Mouse (Mus musculus) hindbrain, embryonic 13.5 days (tissue): Measurements from ENCODE around the gene Ywhab. TPM values are rescaled to one million over a fixed set of nuclear protein-coding genes. Genes with fewer than 3 reads are reported as not detected.
A peak's percentile ranks its signal among the peaks of the same experiment; 100 is the strongest.

Experiments
- ATAC-seq: fragments of 200-750 bp; cut with Nextera tagmentation; 2 replicates; pipeline ENCODE4 v1.8.0; 2017; ENCODE audit warnings: moderate TSS enrichment; ENCODE audit not compliant: low FRiP score
- H3K27ac ChIP-seq: fragments of 300-500 bp; sonication (generic); 2 replicates; pipeline ENCODE4 v1.5.1; 2015; ENCODE audit warnings: inconsistent platforms, mild to moderate bottlenecking, moderate library complexity
- H3K27me3 ChIP-seq: fragments of 300-500 bp; sonication (generic); 2 replicates; pipeline ENCODE4 v1.6.1; 2015; ENCODE audit warnings: mild to moderate bottlenecking, inconsistent platforms
- H3K36me3 ChIP-seq: fragments of 300-500 bp; sonication (generic); 2 replicates; pipeline ENCODE4 v1.6.1; 2015; ENCODE audit warnings: mild to moderate bottlenecking, inconsistent platforms
- H3K4me1 ChIP-seq: fragments of 300-500 bp; sonication (generic); replicated peaks from 2 replicates; pipeline ENCODE4 v1.6.1; 2015; ENCODE audit warnings: inconsistent platforms
- H3K4me2 ChIP-seq: fragments of 300-500 bp; sonication (generic); 2 replicates; pipeline ENCODE4 v1.6.1; 2015; ENCODE audit warnings: inconsistent platforms, mild to moderate bottlenecking, moderate library complexity
- H3K4me3 ChIP-seq: fragments of 300-500 bp; sonication (generic); 2 replicates; pipeline ENCODE4 v1.5.1; 2015; ENCODE audit warnings: mild to moderate bottlenecking, inconsistent platforms
- H3K9ac ChIP-seq: fragments of 300-500 bp; sonication (generic); 2 replicates; pipeline ENCODE4 v1.6.1; 2015; ENCODE audit warnings: mild to moderate bottlenecking, inconsistent platforms
- H3K9me3 ChIP-seq: fragments of 300-500 bp; sonication (generic); 2 replicates; pipeline ENCODE4 v1.6.1; 2016; ENCODE audit warnings: inconsistent platforms
- WGBS: fragments of 180-500 bp; shearing (Covaris S2); methylation state at CpG from one replicate; pipeline ENCODE4 v1.1.7; 2015; 5-methylcytosine and 5-hydroxymethylcytosine counted together
- polyA plus RNA-seq: library from polyadenylated mRNA; unstranded; fragments of >200 nt; fragmentation: Nextera tagmentation; extraction: Ambion mirVana; gene quantifications from 2 replicates; pipeline ENCODE4 v1.2.1, GENCODE M21; 2015

The Ywhab gene
- polyA plus RNA-seq, 1 experiment from 2014 or later = 434 TPM

GRCm38 (mm10) chr2:164010944-164011343 lies 16.2 kb downstream of the Ywhab start:
- Histone ChIP-seq H3K4me2 (no peak overlapping the region), H3K9ac (no peak overlapping the region), H3K27me3 (no peaks in the 10 kb centered on the region), H3K36me3 (peaks cover 44% of the 10 kb centered on the region), H3K27ac (no peak overlapping the region), H3K9me3 (no peaks in the 10 kb centered on the region), H3K4me3 (no peak overlapping the region), H3K4me1 (peaks cover 19% of the 10 kb centered on the region)
- no peak for ATAC-seq
- 94% methylated on average over 3 of the region's 3 CpGs for WGBS

DNA sequence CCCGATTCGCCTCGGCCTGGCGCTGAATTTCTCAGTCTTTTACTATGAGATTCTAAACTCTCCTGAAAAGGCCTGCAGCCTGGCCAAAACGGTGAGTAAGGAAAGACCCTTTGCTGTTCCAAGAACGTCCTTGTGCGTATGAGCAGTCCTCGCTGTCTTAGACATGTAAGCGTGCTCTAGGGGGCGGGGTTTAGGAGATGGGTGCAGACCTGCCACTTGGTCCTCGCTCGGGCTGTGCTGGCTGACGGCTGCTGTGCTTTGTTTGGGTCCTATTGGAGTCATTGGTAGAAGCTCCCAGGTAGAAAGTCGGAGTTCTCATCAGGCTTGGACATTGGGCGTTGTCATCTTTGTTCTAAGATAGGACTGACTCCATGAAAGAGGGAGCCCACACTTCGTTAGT lies 20.5 kb downstream of the Ywhab start:
- Histone ChIP-seq H3K4me1 (no peaks in the 10 kb centered on the region), H3K27ac (no peak overlapping the region), H3K4me3 (no peak overlapping the region), H3K9ac (no peak overlapping the region), H3K36me3 (peaks cover 87% of the 10 kb centered on the region), H3K9me3 (no peaks in the 10 kb centered on the region), H3K27me3 (no peaks in the 10 kb centered on the region), H3K4me2 (no peak overlapping the region)
- ATAC-seq = no peak
- 92% methylated on average over 16 of the region's 16 CpGs for WGBS

DNA sequence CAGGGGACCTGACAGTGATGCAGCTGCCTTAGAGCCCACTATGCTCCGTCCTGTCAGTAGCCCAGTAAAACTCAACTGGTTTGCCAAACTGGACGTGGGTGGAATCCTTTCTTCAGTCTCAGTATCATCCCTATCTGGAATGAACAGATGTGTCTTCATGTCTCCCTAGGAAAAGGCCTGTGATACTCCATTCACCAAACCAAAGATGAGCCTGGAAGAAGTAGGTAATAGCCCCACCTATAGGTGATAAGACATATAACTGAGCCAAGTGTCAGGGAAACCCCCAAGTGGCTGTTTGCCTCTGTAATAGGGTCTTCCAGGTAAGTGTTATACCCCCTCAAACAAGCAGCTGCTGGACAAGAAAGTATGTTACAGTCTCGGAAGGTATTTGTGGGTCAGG lies 24.1 kb downstream of the Ywhab start:
- Histone ChIP-seq H3K27me3 (no peaks in the 10 kb centered on the region), H3K9me3 (no peaks in the 10 kb centered on the region), H3K4me3 (no peak overlapping the region), H3K9ac (no peak overlapping the region), H3K36me3 (peaks cover 65% of the 10 kb centered on the region), H3K27ac (no peak overlapping the region), H3K4me1 (no peaks in the 10 kb centered on the region), H3K4me2 (no peak overlapping the region)
- WGBS = 89% methylated on average over 3 of the region's 3 CpGs
- no peak for ATAC-seq

- 91% methylated on average over 4 of the region's 4 CpGs for WGBS
- Histone ChIP-seq H3K36me3 (peaks cover 55% of the 10 kb centered on the region), H3K4me3 (no peak overlapping the region), H3K27ac (no peak overlapping the region), H3K9ac (no peak overlapping the region), H3K4me1 (no peaks in the 10 kb centered on the region), H3K9me3 (no peaks in the 10 kb centered on the region), H3K27me3 (no peaks in the 10 kb centered on the region), H3K4me2 (no peak overlapping the region)
- ATAC-seq = no peak
Observed at GRCm38 (mm10) chr2:164019943-164020342, 25.2 kb downstream of the Ywhab start.

DNA sequence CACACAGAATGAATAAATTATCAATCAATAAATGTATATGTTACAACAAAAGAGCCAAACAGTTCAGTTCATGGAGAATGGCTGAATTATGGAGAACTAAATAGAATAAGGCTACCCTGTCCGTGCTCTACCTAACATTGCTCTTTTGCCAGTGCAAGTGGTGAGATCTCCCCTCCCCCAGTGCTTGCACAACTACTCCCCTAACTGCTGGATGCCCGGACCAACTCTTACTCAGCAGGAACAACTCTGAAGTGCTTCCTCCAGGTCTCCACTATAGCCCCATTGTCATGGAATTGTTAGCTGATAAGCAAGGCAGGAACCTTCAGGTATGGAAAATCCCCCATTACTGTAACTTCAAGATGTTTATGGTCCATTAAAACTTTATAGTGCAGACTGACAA lies 27.3 kb downstream of the Ywhab start:
- Histone ChIP-seq H3K9me3 (no peaks in the 10 kb centered on the region), H3K4me1 (no peaks in the 10 kb centered on the region), H3K4me3 (no peak overlapping the region), H3K9ac (no peak overlapping the region), H3K4me2 (no peak overlapping the region), H3K36me3 (peaks cover 34% of the 10 kb centered on the region), H3K27ac (no peak overlapping the region), H3K27me3 (no peaks in the 10 kb centered on the region)
- ATAC-seq = no peak
- WGBS = 60% methylated on average over 2 of the region's 2 CpGs

DNA sequence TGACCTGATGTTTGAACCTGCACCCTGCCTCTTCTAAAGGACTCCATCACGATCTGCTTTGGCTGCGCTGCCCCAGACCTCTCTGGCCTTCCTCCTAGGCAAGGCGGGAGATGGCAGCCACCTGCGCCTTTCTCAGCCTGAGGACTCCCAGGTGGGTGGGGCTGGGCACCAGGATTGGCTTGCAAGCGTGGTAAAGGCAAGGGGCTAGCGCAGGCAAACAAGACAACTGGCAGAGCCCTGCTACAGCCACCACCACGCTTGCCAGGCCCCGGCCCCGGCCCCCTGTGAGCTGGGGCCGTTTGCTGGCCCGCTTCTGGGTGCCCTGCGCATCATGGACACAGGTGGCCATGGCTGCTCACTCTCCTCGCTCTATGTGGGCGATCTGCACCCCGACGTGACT lies 30.4 kb downstream of the Ywhab start, which contains the start of gene Pabpc1l:
TSS of gene Pabpc1l (plus strand) at position 301 of the 400 bp plus-strand sequence.
- Histone ChIP-seq H3K36me3 (peaks cover 4% of the 10 kb centered on the region; the same call in 1 of the 2 replicates), H3K9me3 (no peaks in the 10 kb centered on the region), H3K27me3 (no peaks in the 10 kb centered on the region), H3K27ac (no peak within 1 kb of the TSS), H3K4me2 (no peak within 1 kb of the TSS), H3K4me3 (no peak within 1 kb of the TSS), H3K4me1 (no peaks in the 10 kb centered on the region), H3K9ac (no peak within 1 kb of the TSS)
- no peak for ATAC-seq
- 83% methylated on average over 16 of the region's 16 CpGs for WGBS

DNA sequence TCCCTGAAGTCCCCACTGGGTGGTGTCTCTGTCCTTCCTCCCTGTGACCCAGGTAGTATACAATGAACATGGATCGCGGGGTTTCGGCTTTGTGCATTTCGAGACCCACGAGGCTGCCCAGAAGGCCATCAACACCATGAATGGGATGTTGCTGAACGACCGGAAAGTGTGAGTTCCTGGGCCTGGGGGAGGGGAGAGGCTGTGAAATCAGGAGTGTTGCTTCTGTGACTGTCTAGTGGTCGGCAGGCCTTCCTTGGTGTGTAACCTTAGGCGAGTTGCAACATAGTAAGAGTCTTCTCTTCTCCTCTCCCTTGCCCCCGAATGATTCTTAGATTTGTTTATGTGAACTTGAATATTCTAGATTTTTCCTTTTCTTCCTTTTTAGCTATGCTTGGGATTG lies 36.4 kb downstream of the Ywhab start:
- Histone ChIP-seq H3K9me3 (no peaks in the 10 kb centered on the region), H3K4me1 (no peaks in the 10 kb centered on the region), H3K4me2 (no peak overlapping the region), H3K4me3 (no peak overlapping the region), H3K27ac (no peak overlapping the region), H3K9ac (no peak overlapping the region), H3K36me3 (no peaks in the 10 kb centered on the region), H3K27me3 (no peaks in the 10 kb centered on the region)
- WGBS = 78% methylated on average over 10 of the region's 10 CpGs
- no peak for ATAC-seq

DNA sequence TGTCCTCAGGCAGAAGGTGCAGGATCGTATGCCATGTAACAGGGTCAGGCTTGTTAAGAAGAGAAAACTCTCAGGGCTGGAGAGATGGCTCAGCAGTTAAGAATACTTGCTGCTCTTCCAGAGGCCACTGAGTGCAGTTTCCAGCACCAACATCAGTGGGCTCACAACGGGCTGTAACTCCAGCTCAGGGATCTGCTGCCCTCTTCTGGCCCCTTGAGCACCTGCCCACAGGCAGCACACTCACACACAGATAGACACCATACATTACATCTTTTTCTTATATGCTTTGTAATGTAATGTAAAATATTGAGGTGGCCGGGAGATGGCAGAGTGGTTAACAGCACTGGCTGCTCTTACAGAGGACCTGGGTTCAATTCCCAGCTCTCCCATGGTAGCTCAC lies 38.2 kb downstream of the Ywhab start:
- Histone ChIP-seq H3K4me2 (no peak overlapping the region), H3K9ac (no peak overlapping the region), H3K36me3 (no peaks in the 10 kb centered on the region), H3K27me3 (no peaks in the 10 kb centered on the region), H3K9me3 (no peaks in the 10 kb centered on the region), H3K4me1 (no peaks in the 10 kb centered on the region; the same call in 1 of the 2 replicates), H3K27ac (no peak overlapping the region), H3K4me3 (no peak overlapping the region)
- 95% methylated on average over 3 of the region's 3 CpGs for WGBS
- no peak for ATAC-seq

GRCm38 (mm10) chr2:164036520-164037019 lies 41.8 kb downstream of the Ywhab start:
- no peaks in the 10 kb centered on the region for H3K9me3 ChIP-seq
- H3K4me2 ChIP-seq = no peak overlapping the region
- H3K36me3 ChIP-seq = no peaks in the 10 kb centered on the region
- H3K27ac ChIP-seq = no peak overlapping the region
- no peak for ATAC-seq
- H3K4me1 ChIP-seq = no peaks in the 10 kb centered on the region; the same call in 1 of the 2 replicates
- WGBS = 57% methylated on average over 10 of the region's 10 CpGs
- H3K27me3 ChIP-seq = no peaks in the 10 kb centered on the region
- H3K4me3 ChIP-seq = no peak overlapping the region
- no peak overlapping the region for H3K9ac ChIP-seq

GRCm38 (mm10) chr2:164038407-164039028 lies 43.8 kb downstream of the Ywhab start:
- no peak overlapping the region for H3K27ac ChIP-seq
- H3K4me3 ChIP-seq = no peak overlapping the region
- peak; percentile 36; the same call in 1 of the 2 replicates for ATAC-seq
- H3K27me3 ChIP-seq = no peaks in the 10 kb centered on the region
- H3K9ac ChIP-seq = no peak overlapping the region
- H3K4me1 ChIP-seq = no peaks in the 10 kb centered on the region; the same call in 1 of the 2 replicates
- no peak overlapping the region for H3K4me2 ChIP-seq
- H3K9me3 ChIP-seq = no peaks in the 10 kb centered on the region
- H3K36me3 ChIP-seq = no peaks in the 10 kb centered on the region
- 96% methylated on average over 1 of the region's 1 CpGs for WGBS

- Histone ChIP-seq H3K27me3 (no peaks in the 10 kb centered on the region), H3K27ac (no peak overlapping the region), H3K36me3 (no peaks in the 10 kb centered on the region), H3K9ac (no peak overlapping the region), H3K4me3 (no peak overlapping the region), H3K4me1 (no peaks in the 10 kb centered on the region; the same call in 1 of the 2 replicates), H3K4me2 (no peak overlapping the region), H3K9me3 (no peaks in the 10 kb centered on the region)
- ATAC-seq = no peak
- WGBS = 90% methylated on average over 6 of the region's 6 CpGs
Observed at GRCm38 (mm10) chr2:164040949-164041348, 46.2 kb downstream of the Ywhab start.

DNA sequence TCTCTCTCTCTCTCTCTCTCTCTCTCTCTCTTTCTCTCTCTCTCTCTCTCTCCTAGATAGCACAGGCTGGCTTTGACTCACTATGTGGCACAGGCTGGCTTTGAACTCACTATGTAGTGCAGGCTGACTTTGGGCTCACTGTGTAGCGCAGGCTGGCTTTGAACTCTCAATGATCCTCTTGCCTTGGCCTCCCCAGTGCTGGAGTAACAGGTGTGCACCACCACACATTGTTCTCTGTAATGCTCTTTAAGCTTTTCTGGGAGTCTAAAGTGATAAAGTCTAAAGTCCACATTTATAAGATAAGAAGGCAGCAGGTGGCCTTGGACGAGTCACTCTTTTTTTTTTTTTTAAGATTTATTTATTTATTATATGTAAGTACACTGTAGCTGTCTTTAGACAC lies 46.8 kb downstream of the Ywhab start:
- no peaks in the 10 kb centered on the region; the same call in 1 of the 2 replicates for H3K4me1 ChIP-seq
- H3K27ac ChIP-seq = no peak overlapping the region
- no peaks in the 10 kb centered on the region for H3K27me3 ChIP-seq
- H3K4me3 ChIP-seq = no peak overlapping the region
- no peaks in the 10 kb centered on the region for H3K36me3 ChIP-seq
- no peak overlapping the region for H3K4me2 ChIP-seq
- no peaks in the 10 kb centered on the region for H3K9me3 ChIP-seq
- ATAC-seq = no peak
- 95% methylated on average over 2 of the region's 2 CpGs for WGBS
- no peak overlapping the region for H3K9ac ChIP-seq

DNA sequence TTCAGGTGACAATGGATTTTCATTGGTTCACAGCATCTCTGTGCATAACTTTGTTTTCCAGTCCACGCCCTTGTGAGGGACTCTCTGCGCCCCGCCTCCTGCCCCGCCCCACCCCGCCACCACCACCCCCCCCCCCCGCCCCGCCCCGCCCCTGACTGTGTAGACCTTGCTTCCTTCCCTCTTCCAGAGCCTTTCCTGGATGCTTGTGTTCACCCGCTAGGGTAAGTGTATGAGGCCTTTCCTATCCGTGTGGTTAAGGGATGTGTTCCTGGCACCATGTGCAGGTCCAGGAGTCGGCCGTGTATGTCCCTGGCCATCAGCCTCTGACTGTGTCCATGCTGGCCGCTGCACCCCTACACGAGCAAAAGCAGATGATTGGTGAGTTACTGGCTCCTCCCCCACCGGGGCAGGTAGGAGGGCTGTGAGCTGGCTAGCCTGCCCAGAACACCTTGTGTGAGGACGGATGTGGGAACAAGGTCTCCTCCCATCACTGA lies 52.5 kb downstream of the Ywhab start:
- Histone ChIP-seq H3K4me2 (peak overlapping the region; percentile 47), H3K27ac (no peak overlapping the region), H3K27me3 (no peaks in the 10 kb centered on the region), H3K4me3 (peak overlapping the region; percentile 29), H3K36me3 (peaks cover 17% of the 10 kb centered on the region), H3K9ac (no peak overlapping the region), H3K9me3 (no peaks in the 10 kb centered on the region), H3K4me1 (peaks cover 3% of the 10 kb centered on the region)
- ATAC-seq = no peak; the same call in 1 of the 2 replicates
- 5% methylated on average over 12 of the region's 16 CpGs for WGBS
